Mouse (Mus musculus) heart, embryonic 13.5 days (tissue): Measurements from ENCODE around the gene Sar1b. TPM values are rescaled to one million over a fixed set of nuclear protein-coding genes. Genes with fewer than 3 reads are reported as not detected.

ENCODE experiments used
- ATAC-seq: fragments of 200-750 bp; cut with Nextera tagmentation; 2 replicates; pipeline ENCODE4 v1.8.0; 2017; ENCODE audit warnings: moderate TSS enrichment; ENCODE audit not compliant: insufficient number of reproducible peaks, low FRiP score, low TSS enrichment; ENCODE audit errors: extremely low read depth
- H3K27ac ChIP-seq: fragments of 300-500 bp; sonication (generic); replicated peaks from 2 replicates; pipeline ENCODE4 v1.5.1; 2015; ENCODE audit warnings: moderate library complexity, mild to moderate bottlenecking, inconsistent platforms
- H3K27me3 ChIP-seq: fragments of 300-500 bp; sonication (generic); replicated peaks from 2 replicates; pipeline ENCODE4 v1.6.1; 2015; ENCODE audit warnings: mild to moderate bottlenecking, inconsistent platforms
- H3K36me3 ChIP-seq: fragments of 300-500 bp; sonication (generic); 2 replicates; pipeline ENCODE4 v1.6.1; 2015; ENCODE audit warnings: mild to moderate bottlenecking, inconsistent platforms
- H3K4me1 ChIP-seq: fragments of 300-500 bp; sonication (generic); 2 replicates; pipeline ENCODE4 v1.6.1; 2015; ENCODE audit warnings: inconsistent platforms
- H3K4me2 ChIP-seq: fragments of 300-500 bp; sonication (generic); 2 replicates; pipeline ENCODE4 v1.6.1; 2015; ENCODE audit warnings: inconsistent platforms, mild to moderate bottlenecking, moderate library complexity
- H3K4me3 ChIP-seq: fragments of 300-500 bp; sonication (generic); 2 replicates; pipeline ENCODE4 v1.5.1; 2015; ENCODE audit warnings: moderate library complexity, mild to moderate bottlenecking, inconsistent platforms
- H3K9ac ChIP-seq: fragments of 300-500 bp; sonication (generic); 2 replicates; pipeline ENCODE4 v1.6.1; 2015; ENCODE audit warnings: inconsistent platforms, mild to moderate bottlenecking, moderate library complexity
- H3K9me3 ChIP-seq: fragments of 300-500 bp; sonication (generic); 2 replicates; pipeline ENCODE4 v1.6.1; 2016; ENCODE audit warnings: inconsistent platforms
- WGBS: fragments of 180-500 bp; shearing (Covaris S2); methylation state at CpG from one replicate; pipeline ENCODE4 v1.1.7; 2015; ENCODE audit warnings: mixed read lengths; 5-methylcytosine and 5-hydroxymethylcytosine counted together
- polyA plus RNA-seq: library from polyadenylated mRNA; unstranded; fragments of >200 nt; fragmentation: Nextera tagmentation; extraction: Ambion mirVana; gene quantifications from 2 replicates; pipeline ENCODE4 v1.2.1, GENCODE M21; 2015

Sar1b gene
- polyA plus RNA-seq, 1 experiment from 2014 or later, result 133 TPM

DNA sequence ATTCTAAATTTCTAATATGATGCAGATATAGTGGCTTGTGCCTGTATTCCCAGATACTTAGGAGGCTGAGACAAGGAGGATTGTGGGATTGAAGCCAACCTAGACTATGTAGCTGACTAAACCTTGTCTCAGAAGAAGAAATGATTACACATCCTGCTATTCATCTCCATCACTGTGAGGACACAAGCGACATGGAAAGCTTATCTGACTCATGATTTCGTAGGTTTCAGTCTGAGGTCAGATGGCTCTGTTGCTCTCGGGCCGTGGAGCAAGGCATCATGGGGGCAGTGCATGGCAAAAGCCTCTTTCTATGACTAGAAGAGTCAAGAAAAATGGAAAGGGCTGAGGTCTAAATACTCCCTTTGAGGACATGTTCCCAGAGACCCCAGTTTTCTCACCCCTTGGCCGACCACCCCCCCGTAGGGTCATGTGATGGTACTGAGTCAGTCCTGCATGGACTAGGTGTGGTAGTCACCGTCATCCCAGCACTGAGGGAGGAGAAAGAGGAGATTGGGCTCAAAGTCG lies 48.6 kb downstream of the Sar1b start:
- Histone ChIP-seq H3K27me3 (no peaks in the 10 kb centered on the region), H3K4me3 (no peak overlapping the region), H3K4me2 (no peak overlapping the region), H3K27ac (no peak overlapping the region), H3K9me3 (no peaks in the 10 kb centered on the region), H3K9ac (no peak overlapping the region), H3K36me3 (peaks cover 3% of the 10 kb centered on the region; the same call in 1 of the 2 replicates), H3K4me1 (no peaks in the 10 kb centered on the region)
- WGBS, result 83% methylated on average over 8 of the region's 8 CpGs
- no peak for ATAC-seq

GRCm38 (mm10) chr11:51817756-51818155 lies 54.3 kb downstream of the Sar1b start:
- H3K27ac ChIP-seq, result no peak overlapping the region
- H3K4me2 ChIP-seq, result no peak overlapping the region
- no peak overlapping the region for H3K9ac ChIP-seq
- 36% methylated on average over 6 of the region's 6 CpGs for WGBS
- no peak for ATAC-seq
- H3K4me1 ChIP-seq, result no peaks in the 10 kb centered on the region
- H3K4me3 ChIP-seq, result no peak overlapping the region
- H3K9me3 ChIP-seq, result no peaks in the 10 kb centered on the region
- H3K27me3 ChIP-seq, result no peaks in the 10 kb centered on the region
- peaks cover 4% of the 10 kb centered on the region; the same call in 1 of the 2 replicates for H3K36me3 ChIP-seq

- no peaks in the 10 kb centered on the region for H3K27me3 ChIP-seq
- no peak overlapping the region for H3K27ac ChIP-seq
- 80% methylated on average over 4 of the region's 4 CpGs for WGBS
- H3K36me3 ChIP-seq, result peaks cover 4% of the 10 kb centered on the region; the same call in 1 of the 2 replicates
- H3K9ac ChIP-seq, result no peak overlapping the region
- no peaks in the 10 kb centered on the region for H3K9me3 ChIP-seq
- no peak for ATAC-seq
- no peak overlapping the region for H3K4me2 ChIP-seq
- peaks cover 3% of the 10 kb centered on the region for H3K4me1 ChIP-seq
- no peak overlapping the region for H3K4me3 ChIP-seq
Observed at GRCm38 (mm10) chr11:51818837-51819236, 55.4 kb downstream of the Sar1b start.

GRCm38 (mm10) chr11:51819964-51820363 lies 56.5 kb downstream of the Sar1b start:
- Histone ChIP-seq H3K27me3 (no peaks in the 10 kb centered on the region), H3K4me1 (peaks cover 8% of the 10 kb centered on the region), H3K4me2 (no peak overlapping the region), H3K36me3 (peaks cover 4% of the 10 kb centered on the region; the same call in 1 of the 2 replicates), H3K4me3 (no peak overlapping the region), H3K9me3 (no peaks in the 10 kb centered on the region), H3K9ac (no peak overlapping the region), H3K27ac (no peak overlapping the region)
- ATAC-seq, result no peak
- WGBS, result 68% methylated on average over 3 of the region's 3 CpGs

DNA sequence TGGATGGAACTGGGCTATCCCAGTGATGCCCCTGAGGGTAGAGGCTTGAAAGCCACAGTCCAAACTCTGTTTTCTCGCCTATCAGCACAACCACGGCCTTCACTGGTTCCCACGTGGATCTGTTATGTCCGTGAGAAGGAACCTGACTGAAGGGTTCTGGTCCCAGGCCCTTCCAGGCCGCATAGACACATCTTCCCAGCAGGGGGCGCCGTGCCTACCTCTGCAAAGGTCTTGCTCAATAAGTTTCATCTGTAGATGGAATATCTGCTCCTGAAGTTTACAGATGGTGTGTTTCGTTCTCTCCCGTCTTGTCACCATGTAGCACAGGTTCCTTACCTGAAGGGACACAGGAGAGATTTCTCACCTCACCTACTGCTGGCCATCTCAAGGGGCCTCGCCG lies 57.4 kb downstream of the Sar1b start:
- H3K9ac ChIP-seq, result no peak overlapping the region
- ATAC-seq, result no peak
- WGBS, result 37% methylated on average over 11 of the region's 11 CpGs
- H3K36me3 ChIP-seq, result peaks cover 6% of the 10 kb centered on the region; the same call in 1 of the 2 replicates
- no peaks in the 10 kb centered on the region for H3K27me3 ChIP-seq
- peaks cover 8% of the 10 kb centered on the region for H3K4me1 ChIP-seq
- no peak overlapping the region for H3K27ac ChIP-seq
- no peak overlapping the region for H3K4me3 ChIP-seq
- H3K9me3 ChIP-seq, result no peaks in the 10 kb centered on the region
- no peak overlapping the region for H3K4me2 ChIP-seq

DNA sequence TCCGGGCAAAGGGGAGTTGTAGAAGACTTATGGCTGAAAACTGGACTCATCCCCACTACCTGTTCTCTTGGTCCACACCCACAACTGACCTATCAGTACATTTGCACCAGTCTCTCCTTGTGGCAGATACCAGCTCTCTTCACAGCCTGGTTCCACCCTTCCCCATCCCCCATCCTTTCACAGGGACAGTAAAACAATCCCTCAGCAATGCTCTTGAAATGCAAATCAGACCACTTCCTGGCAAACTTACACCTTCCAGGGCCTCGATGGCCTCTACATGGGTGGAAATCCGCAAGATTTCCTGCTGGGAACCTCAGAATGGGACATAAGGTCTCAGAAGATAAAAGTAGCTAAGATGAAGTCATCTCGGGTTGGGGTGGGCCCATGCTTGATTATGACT lies 59.2 kb downstream of the Sar1b start:
- Histone ChIP-seq H3K4me3 (no peak overlapping the region), H3K4me2 (no peak overlapping the region), H3K36me3 (peaks cover 17% of the 10 kb centered on the region), H3K27me3 (no peaks in the 10 kb centered on the region), H3K9me3 (no peaks in the 10 kb centered on the region), H3K4me1 (peaks cover 8% of the 10 kb centered on the region), H3K27ac (no peak overlapping the region), H3K9ac (no peak overlapping the region)
- 34% methylated on average over 4 of the region's 4 CpGs for WGBS
- ATAC-seq, result no peak

- ATAC-seq, result no peak
Observed at GRCm38 (mm10) chr11:51823271-51823670, 59.8 kb downstream of the Sar1b start.

DNA sequence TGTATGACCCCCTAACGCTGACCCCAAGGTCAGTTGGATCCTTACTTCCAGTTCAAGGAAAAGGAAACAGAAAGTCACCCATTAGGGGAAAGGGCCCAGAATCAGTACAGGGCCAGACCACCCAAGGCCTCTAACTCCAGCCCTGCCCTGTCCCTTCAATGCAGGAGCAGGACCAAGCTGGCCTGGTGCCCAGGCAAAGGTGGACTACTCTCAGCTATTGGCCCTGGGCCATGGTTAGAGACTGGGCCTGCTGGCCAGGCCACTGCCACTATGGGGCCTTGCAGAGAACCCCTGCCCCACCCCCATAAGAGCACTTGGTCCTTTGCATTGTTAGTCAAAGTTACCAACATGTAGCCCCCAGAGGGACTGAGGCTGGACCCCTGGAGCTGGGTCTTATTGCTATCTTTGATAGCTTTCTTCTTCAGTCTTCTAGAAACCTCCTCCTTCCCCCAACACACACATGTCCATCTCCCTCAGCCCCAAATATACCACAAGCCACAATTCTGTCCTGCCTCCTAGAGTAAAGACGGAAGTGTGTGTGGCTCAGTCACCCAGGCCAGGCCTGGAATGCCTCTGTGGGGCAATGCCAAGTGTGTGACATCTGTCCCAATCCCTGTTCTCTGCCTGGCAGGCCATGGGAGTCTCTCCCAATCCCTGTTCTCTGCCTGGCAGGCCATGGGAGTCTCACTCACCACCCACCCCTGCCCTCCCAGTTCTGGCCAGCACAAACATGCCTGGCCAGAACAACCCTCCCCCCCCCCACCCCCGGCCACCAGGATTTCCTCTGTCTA lies 60.7 kb downstream of the Sar1b start:
- Histone ChIP-seq H3K36me3 (peaks cover 20% of the 10 kb centered on the region), H3K4me2 (no peak overlapping the region), H3K9ac (no peak overlapping the region), H3K27ac (no peak overlapping the region), H3K4me3 (no peak overlapping the region), H3K27me3 (no peaks in the 10 kb centered on the region), H3K4me1 (peaks cover 8% of the 10 kb centered on the region), H3K9me3 (no peaks in the 10 kb centered on the region)
- 81% methylated on average over 3 of the region's 3 CpGs for WGBS
- no peak for ATAC-seq

More at GRCm38 (mm10) chr11:51823271-51823670, 59.8 kb downstream of the Sar1b start:
- Histone ChIP-seq H3K4me1 (peaks cover 8% of the 10 kb centered on the region), H3K9me3 (no peaks in the 10 kb centered on the region), H3K27me3 (no peaks in the 10 kb centered on the region), H3K4me2 (no peak overlapping the region), H3K36me3 (peaks cover 20% of the 10 kb centered on the region), H3K27ac (no peak overlapping the region), H3K9ac (no peak overlapping the region), H3K4me3 (no peak overlapping the region)
- WGBS, result 86% methylated on average over 11 of the region's 11 CpGs

DNA sequence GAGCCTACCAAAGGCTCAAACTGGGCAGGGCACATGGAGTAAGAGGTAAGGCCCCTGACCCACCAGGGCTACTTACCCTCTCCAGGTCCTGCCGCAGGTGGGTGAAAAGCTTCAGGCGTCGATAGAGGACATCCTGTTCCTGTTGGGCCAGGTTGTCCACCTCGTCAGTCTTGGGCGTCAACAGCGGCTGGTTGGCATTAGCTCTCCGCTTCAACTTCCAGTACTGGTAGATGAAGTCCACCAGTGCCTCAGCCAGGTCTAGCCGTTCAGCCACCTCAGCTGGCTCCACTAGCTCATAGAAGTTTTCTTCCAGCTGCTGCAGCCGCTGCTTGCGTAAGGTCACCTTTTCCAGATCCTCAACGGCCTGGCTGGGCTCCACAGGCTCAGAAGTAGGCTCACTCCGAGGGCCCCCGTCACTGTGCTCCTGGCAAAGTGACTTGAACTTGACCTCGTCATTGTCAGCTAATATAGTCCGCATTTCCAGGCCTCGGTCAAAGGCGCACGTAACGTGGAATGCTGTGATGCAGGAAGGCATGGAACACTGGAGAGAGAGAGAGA lies 61.5 kb downstream of the Sar1b start:
- ATAC-seq, result no peak
- no peaks in the 10 kb centered on the region for H3K9me3 ChIP-seq
- WGBS, result 81% methylated on average over 19 of the region's 19 CpGs
- H3K4me1 ChIP-seq, result peaks cover 8% of the 10 kb centered on the region
- H3K4me2 ChIP-seq, result no peak overlapping the region
- no peaks in the 10 kb centered on the region for H3K27me3 ChIP-seq
- H3K36me3 ChIP-seq, result peaks cover 20% of the 10 kb centered on the region
- H3K4me3 ChIP-seq, result no peak overlapping the region
- no peak overlapping the region for H3K9ac ChIP-seq
- H3K27ac ChIP-seq, result no peak overlapping the region

DNA sequence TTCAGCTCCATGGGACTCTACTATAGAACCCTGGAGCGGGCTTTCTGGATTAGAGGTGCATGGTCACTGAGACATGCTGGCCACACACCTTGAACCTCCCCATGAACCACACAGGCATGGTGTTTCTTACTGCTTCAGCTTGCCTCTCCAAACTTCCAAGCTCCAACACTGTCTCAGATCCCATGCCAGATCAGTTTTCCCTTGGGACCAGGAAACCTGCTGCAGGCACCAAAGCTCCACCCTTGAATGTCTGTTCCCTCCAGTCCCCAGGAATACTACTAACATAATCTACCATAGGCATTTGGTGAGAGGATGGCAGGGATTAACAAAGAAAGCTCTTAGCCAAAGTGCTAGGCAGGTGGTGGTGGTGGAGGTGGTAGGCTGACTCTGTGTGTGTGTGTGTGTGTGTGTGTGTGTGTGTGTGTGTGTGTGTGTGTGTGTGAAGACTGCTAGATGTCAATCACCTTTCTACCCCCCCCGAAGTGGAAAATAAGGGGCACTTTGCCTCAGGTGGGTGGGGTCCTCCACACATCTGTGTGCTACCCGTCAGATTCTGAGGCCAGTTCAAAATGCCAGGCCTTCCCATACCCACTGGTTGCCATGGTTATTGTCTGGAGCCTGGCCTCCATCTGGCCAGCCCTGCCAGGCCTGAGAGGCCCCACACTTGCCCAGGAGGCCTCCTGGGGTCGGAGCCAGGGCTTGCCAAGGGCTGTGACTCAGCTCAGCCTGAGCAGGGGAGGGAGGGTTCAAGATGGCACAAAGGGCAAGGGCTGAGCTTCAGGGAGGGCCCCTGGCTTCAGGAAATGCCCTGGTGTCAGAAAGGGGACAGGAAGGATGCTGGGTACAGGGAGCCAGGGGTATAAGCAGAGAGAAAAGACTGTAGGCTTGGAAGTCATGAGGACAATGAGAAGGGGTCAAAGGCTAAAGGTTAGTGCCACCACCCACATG lies 68.7 kb downstream of the Sar1b start:
- ATAC-seq, result no peak
- Histone ChIP-seq H3K4me3 (no peak overlapping the region), H3K4me2 (no peak overlapping the region), H3K9ac (no peak overlapping the region), H3K27me3 (no peaks in the 10 kb centered on the region), H3K36me3 (peaks cover 4% of the 10 kb centered on the region), H3K27ac (no peak overlapping the region), H3K9me3 (no peaks in the 10 kb centered on the region), H3K4me1 (peaks cover 3% of the 10 kb centered on the region; the same call in 1 of the 2 replicates)
- 69% methylated on average over 4 of the region's 4 CpGs for WGBS

DNA sequence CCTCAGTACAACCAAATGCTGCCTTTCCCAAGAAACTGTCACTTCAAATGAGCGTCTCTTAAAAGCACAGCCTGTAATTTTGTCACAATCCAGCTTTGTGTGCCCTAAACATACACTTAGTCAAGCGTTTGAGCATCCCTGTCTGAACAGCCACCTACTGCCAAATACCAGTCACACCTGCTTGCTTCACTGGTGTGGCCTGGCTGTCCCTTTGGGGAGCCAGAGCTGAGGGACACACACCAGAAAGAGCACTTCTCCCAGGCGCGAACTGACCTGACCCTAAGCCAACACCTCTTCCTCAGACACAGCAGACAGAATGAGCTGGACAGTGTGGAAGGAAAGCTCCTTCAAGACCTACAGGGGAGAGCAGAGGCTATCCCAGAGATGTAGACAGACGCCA lies 69.5 kb downstream of the Sar1b start:
- no peak overlapping the region for H3K4me2 ChIP-seq
- H3K36me3 ChIP-seq, result peaks cover 3% of the 10 kb centered on the region; the same call in 1 of the 2 replicates
- ATAC-seq, result no peak
- no peaks in the 10 kb centered on the region for H3K9me3 ChIP-seq
- no peak overlapping the region for H3K27ac ChIP-seq
- no peak overlapping the region for H3K4me3 ChIP-seq
- peaks cover 3% of the 10 kb centered on the region; the same call in 1 of the 2 replicates for H3K4me1 ChIP-seq
- no peak overlapping the region for H3K9ac ChIP-seq
- WGBS, result 76% methylated on average over 5 of the region's 5 CpGs
- no peaks in the 10 kb centered on the region for H3K27me3 ChIP-seq
